Mouse (Mus musculus): ENCODE results near the gene Olfr1302. TPM values are rescaled to one million over a fixed set of nuclear protein-coding genes. Genes with fewer than 3 reads are reported as not detected.

Olfr1302 gene
- not detected in 2 replicates for polyA plus RNA-seq (2015; fragmentation: Nextera tagmentation; extraction: Ambion mirVana)

GRCm38 (mm10) chr2:111777129-111777528 is at the start of gene Olfr1302:
Olfr1302 (plus strand) TSS chr2:111777429.
- no peaks in the 10 kb centered on the region; the same call in 1 of the 2 replicates for H3K9me3 ChIP-seq
- H3K9ac ChIP-seq: no peak within 1 kb of the TSS
- no peaks in the 10 kb centered on the region for H3K27me3 ChIP-seq (replicated peaks)
- ATAC-seq (replicated peaks): no peak
- no peaks in the 10 kb centered on the region for H3K4me1 ChIP-seq
- H3K36me3 ChIP-seq (replicated peaks): no peaks in the 10 kb centered on the region
- no peak within 1 kb of the TSS for H3K4me2 ChIP-seq
- H3K4me3 ChIP-seq: no peak within 1 kb of the TSS
- WGBS: 83% methylated on average over 2 of the region's 2 CpGs
- no peak within 1 kb of the TSS for H3K27ac ChIP-seq

- Histone ChIP-seq H3K36me3 (replicated peaks) (no peaks in the 10 kb centered on the region), H3K4me3 (no peak within 1 kb of the TSS), H3K9ac (no peak within 1 kb of the TSS), H3K4me2 (no peak within 1 kb of the TSS), H3K9me3 (no peaks in the 10 kb centered on the region), H3K4me1 (no peaks in the 10 kb centered on the region), H3K27me3 (replicated peaks) (no peaks in the 10 kb centered on the region), H3K27ac (no peak within 1 kb of the TSS)
- whole genome bisulfite sequencing: 79% methylated on average over 3 of the region's 3 CpGs
- ATAC-seq (replicated peaks): no peak
Measured at GRCm38 (mm10) chr2:111750706-111751105, 26.5 kb upstream of the Olfr1302 start, which contains the start of gene Olfr1301. Olfr1301 (plus strand) TSS chr2:111751006.

- Histone ChIP-seq H3K27me3 (replicated peaks) (no peaks in the 10 kb centered on the region), H3K9ac (no peak overlapping the region), H3K9me3 (no peaks in the 10 kb centered on the region), H3K4me2 (no peak overlapping the region), H3K4me1 (no peaks in the 10 kb centered on the region), H3K27ac (no peak overlapping the region), H3K4me3 (no peak overlapping the region), H3K36me3 (replicated peaks) (no peaks in the 10 kb centered on the region)
- ATAC-seq (replicated peaks): no peak
Measured at GRCm38 (mm10) chr2:111812936-111813335, 35.7 kb downstream of the Olfr1302 start.

- no peak for ATAC-seq (replicated peaks)
- no peaks in the 10 kb centered on the region for H3K4me1 ChIP-seq
- no peak within 1 kb of the TSS for H3K4me3 ChIP-seq
- WGBS: 82% methylated on average over 2 of the region's 2 CpGs
- H3K9me3 ChIP-seq: no peaks in the 10 kb centered on the region
- no peak within 1 kb of the TSS for H3K27ac ChIP-seq
- no peak within 1 kb of the TSS for H3K9ac ChIP-seq
- no peaks in the 10 kb centered on the region for H3K36me3 ChIP-seq (replicated peaks)
- H3K4me2 ChIP-seq: no peak within 1 kb of the TSS
- no peaks in the 10 kb centered on the region for H3K27me3 ChIP-seq (replicated peaks)
Measured at GRCm38 (mm10) chr2:111820240-111820639, 43.0 kb downstream of the Olfr1302 start, which contains the start of gene Olfr1303. Olfr1303 (minus strand) TSS chr2:111820340.

Other genes with a start within 250 kb of the Olfr1302 start
- gene Olfr1294, start 237.1 kb upstream of the Olfr1302 start, polyA plus RNA-seq (2015; fragmentation: Nextera tagmentation; extraction: Ambion mirVana): not detected in 2 replicates
- not detected in 2 replicates for gene Olfr1295, start 207.7 kb upstream of the Olfr1302 start, polyA plus RNA-seq (2015; fragmentation: Nextera tagmentation; extraction: Ambion mirVana)
- gene Olfr1297, start 150.9 kb upstream of the Olfr1302 start, polyA plus RNA-seq (2015; fragmentation: Nextera tagmentation; extraction: Ambion mirVana): not detected in 2 replicates
- not detected in 2 replicates for gene Olfr1298, start 128.2 kb upstream of the Olfr1302 start, polyA plus RNA-seq (2015; fragmentation: Nextera tagmentation; extraction: Ambion mirVana)
- gene Olfr1299, start 116.0 kb upstream of the Olfr1302 start, polyA plus RNA-seq (2015; fragmentation: Nextera tagmentation; extraction: Ambion mirVana): not detected in 2 replicates
- not detected in 2 replicates for gene Olfr1301, start 26.4 kb upstream of the Olfr1302 start, polyA plus RNA-seq (2015; fragmentation: Nextera tagmentation; extraction: Ambion mirVana)
- not detected in 2 replicates for gene Olfr1303, start 42.9 kb downstream of the Olfr1302 start, polyA plus RNA-seq (2015; fragmentation: Nextera tagmentation; extraction: Ambion mirVana)
- gene Olfr1305, start 99.7 kb downstream of the Olfr1302 start, polyA plus RNA-seq (2015; fragmentation: Nextera tagmentation; extraction: Ambion mirVana): not detected in 2 replicates
- not detected in 2 replicates for gene Olfr1306, start 138.8 kb downstream of the Olfr1302 start, polyA plus RNA-seq (2015; fragmentation: Nextera tagmentation; extraction: Ambion mirVana)
- 0.01 TPM in 1 of 2 replicates, not detected in the other for gene Olfr1307, start 172.0 kb downstream of the Olfr1302 start, polyA plus RNA-seq (2015; fragmentation: Nextera tagmentation; extraction: Ambion mirVana)
- gene Olfr1308, start 187.5 kb downstream of the Olfr1302 start, polyA plus RNA-seq (2015; fragmentation: Nextera tagmentation; extraction: Ambion mirVana): not detected in 2 replicates
- not detected in 2 replicates for gene Olfr1309, start 212.9 kb downstream of the Olfr1302 start, polyA plus RNA-seq (2015; fragmentation: Nextera tagmentation; extraction: Ambion mirVana)
- gene Olfr1310, start 235.3 kb downstream of the Olfr1302 start, polyA plus RNA-seq (2015; fragmentation: Nextera tagmentation; extraction: Ambion mirVana): not detected in 2 replicates
- gene Olfr1311, start 247.0 kb downstream of the Olfr1302 start, polyA plus RNA-seq (2015; fragmentation: Nextera tagmentation; extraction: Ambion mirVana): not detected in 2 replicates

Measured in midbrain, embryonic 15.5 days (tissue).